Mouse (Mus musculus): ENCODE results near the gene Trmt13. TPM values are rescaled to one million over a fixed set of nuclear protein-coding genes. Genes with fewer than 3 reads are reported as not detected.

Gene Trmt13
- total RNA-seq, 2 experiments from 2014 or later, result 18.4 to 21.3 TPM

DNA sequence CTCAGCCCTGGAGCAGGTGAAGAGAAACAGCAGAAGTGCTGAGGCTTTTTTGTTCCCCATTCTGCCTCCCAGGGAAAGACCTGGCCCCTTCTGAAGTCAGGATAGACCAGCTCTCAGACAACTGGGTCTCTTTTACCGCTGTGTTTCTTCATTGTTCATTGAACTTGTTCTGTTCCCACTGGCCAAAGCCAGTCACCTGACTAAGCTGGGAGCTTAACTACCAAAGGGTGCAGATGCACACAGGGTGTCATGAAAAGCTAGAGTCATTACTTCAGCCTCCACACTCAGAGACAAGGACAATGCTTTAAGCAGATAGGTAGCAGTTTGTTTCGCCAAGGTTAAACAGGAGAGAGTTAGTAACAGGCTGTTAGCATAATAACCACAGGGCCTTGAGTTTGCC lies 72.3 kb downstream of the Trmt13 start:
- DNase-seq, result no peak

- no peak for DNase-seq
These were observed 77.2 kb downstream of the Trmt13 start for GRCm38 (mm10) chr3:116537200-116537573.

DNA sequence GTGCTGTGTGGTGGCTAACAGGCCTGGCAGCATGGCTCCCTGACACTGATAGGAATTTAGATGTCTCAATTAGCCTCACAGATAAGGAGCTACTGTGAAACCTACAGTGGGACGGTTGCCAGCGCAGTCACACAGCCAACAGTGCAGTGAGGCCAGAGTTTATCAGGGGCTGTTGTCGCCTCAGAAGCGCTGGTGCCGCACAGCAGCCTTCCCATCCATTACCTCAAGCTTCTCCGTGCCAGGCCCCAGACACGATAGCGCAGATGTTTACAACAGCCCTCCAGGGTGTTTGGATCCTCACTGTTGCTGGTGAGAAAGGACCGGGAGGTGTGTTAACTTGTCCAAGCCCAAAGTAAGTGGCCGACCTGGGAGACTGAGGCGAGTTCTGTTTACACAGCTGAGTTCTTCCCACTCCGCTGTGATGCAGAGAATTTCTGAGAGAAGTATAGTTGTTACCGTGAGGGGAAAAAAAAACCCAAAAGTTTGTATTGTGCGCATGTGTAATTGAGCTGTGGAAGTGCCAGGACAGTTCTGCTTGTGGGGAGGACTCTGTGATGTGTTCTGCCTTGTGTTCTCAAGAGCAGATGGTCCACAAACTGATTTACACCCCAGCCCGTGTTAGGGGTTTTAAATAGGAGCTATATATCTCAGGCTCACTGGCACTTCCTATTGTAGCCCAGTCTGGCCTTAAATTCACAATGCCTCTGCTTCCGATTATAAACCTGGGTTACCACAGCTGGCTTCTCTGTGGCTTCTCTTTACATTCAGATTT lies 77.8 kb downstream of the Trmt13 start:
- peak in 1 of 2 experiments; percentile 12 for DNase-seq

Other genes with a start within 250 kb of the Trmt13 start
- gene Cdc14a, start 190.6 kb downstream of the Trmt13 start, total RNA-seq (2021), result 1 to 10 TPM; 3.7 to 3.9 TPM
- gene Rtca, start 106.4 kb downstream of the Trmt13 start, total RNA-seq (2021), result 10 to 100 TPM; 52.1 to 55.0 TPM
- 10 to 100 TPM; 17.5 to 24.7 TPM for gene Dbt, start 101.5 kb downstream of the Trmt13 start, total RNA-seq (2021)
- not detected for gene Lrrc39, start 51.6 kb downstream of the Trmt13 start, total RNA-seq (2021)
- gene Sass6, start 19.6 kb downstream of the Trmt13 start, total RNA-seq (2021), result 1 to 10 TPM; 8.2 to 9.2 TPM
- 10 to 100 TPM; 60.9 to 62.1 TPM for gene Mfsd14a, start 48.1 kb upstream of the Trmt13 start, total RNA-seq (2021)
- gene Gm43191, start 66.7 kb upstream of the Trmt13 start, total RNA-seq (2021), result 1 to 10 TPM in 1 of 2 experiments, not detected in 1; 1.5 TPM
- 10 to 100 TPM; 16.4 to 16.9 TPM for gene Slc35a3, start 98.2 kb upstream of the Trmt13 start, total RNA-seq (2021)
- 10 to 100 TPM; 24.9 to 28.4 TPM for gene Agl, start 193.6 kb upstream of the Trmt13 start, total RNA-seq (2021)
- 1 to 10 TPM in 1 of 2 experiments, under 1 TPM in 1; 0.77 to 1.5 TPM for gene Frrs1, start 244.9 kb upstream of the Trmt13 start, total RNA-seq (2021)

Data from layer of hippocampus, postnatal 36 days (tissue).